Mouse (Mus musculus) E14TG2a.4 (cell line): Measurements from ENCODE around the gene Cdk16.

Source experiments
- CTCF ChIP-seq: conservative IDR thresholded peaks from 2 replicates; pipeline ENCODE4 v1.5.1; 2014; ENCODE audit warnings: low read length
- NANOG ChIP-seq: IDR thresholded peaks from 2 replicates; pipeline ENCODE4 v1.6.1; 2014; ENCODE audit warnings: borderline replicate concordance, low read length, mixed read lengths
- POU5F1 ChIP-seq: IDR thresholded peaks from 2 replicates; pipeline ENCODE4 v1.6.1; 2014; ENCODE audit warnings: low read length, borderline replicate concordance

GRCm38 (mm10) chrX:20748829-20749228 lies 61.1 kb downstream of the Cdk16 start:
- TF ChIP-seq CTCF (no peak), POU5F1 (no peak), NANOG (no peak)
